Mouse (Mus musculus): ENCODE measurements around the gene Ucn2.

DNA sequence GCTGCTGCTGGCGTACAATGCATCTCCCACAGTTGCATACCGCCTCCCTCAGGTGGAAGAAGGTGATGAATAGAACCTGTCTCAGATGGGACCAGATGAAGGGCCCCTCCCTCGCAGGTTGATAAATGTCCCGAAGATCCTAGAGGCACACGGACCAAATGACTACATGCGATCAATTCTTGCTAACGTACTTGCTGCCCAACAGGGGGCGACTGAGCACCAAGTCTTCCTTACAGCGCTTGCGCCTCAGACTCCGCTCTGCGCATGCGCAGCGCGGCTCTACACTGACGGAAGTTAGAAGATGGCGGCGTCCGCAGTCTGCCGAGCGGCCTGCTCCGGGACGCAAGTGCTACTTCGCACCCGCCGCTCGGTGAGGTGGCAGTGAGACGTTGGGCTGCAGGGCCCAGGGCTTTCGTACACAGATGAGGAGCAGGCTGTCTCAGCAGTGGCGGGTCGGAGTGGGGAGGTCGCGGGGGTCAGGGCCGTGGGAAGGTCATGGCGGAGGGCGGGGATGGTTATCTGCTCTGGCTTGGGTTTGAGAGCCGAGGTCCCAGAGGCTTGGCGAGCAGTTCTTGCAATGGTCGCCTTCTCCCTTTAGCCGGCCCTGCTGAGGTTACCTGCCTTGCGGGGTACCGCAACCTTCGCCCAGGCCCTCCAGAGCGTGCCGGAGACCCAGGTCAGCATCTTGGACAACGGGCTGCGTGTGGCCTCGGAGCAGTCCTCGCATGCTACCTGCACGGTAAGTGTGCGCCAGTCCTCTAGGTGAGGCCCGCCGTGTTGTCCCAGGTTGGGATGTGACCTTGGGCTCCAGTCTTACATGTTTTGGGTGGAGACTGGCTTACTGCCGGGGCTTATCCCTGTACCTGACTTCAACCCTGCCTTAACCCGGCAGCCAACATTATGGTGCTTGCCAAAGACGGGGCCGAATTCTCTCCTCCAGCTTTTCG lies 49.1 kb upstream of the Ucn2 start, which contains the start of gene Uqcrc1:
- peak; percentile 99 for TF ChIP-seq CTCF (IDR thresholded peaks at IDR 0.05; ENCODE audit: low read depth)
- TF ChIP-seq EP300 (IDR thresholded peaks at IDR 0.05; ENCODE audit: low read depth): no peak

All from liver, embryonic 14.5 days (tissue).